Mouse (Mus musculus) lung, adult 2 months (tissue): ENCODE measurements around the gene Ino80. TPM values are rescaled to one million over a fixed set of nuclear protein-coding genes. Genes with fewer than 3 reads are reported as not detected.

Experiments used
- DNase-seq: peaks from one replicate; pipeline ENCODE4 v3.0.0; 2022
- H3K4me1 ChIP-seq: fragments of 200-500 bp; 2 replicates; pipeline ENCODE4 v1.6.1; 2011; ENCODE audit warnings: low read length; ENCODE audit not compliant: control insufficient read depth, insufficient read depth
- H3K4me3 ChIP-seq: fragments of 200-500 bp; replicated peaks from 2 replicates; pipeline ENCODE3; 2011; ENCODE audit warnings: low read depth, mild to moderate bottlenecking, control low read depth, low read length; ENCODE audit errors: extremely low read depth
- CTCF ChIP-seq: fragments of 200-500 bp; IDR thresholded peaks from 2 replicates; pipeline ENCODE4 v1.5.1; 2011; ENCODE audit warnings: mild to moderate bottlenecking, low read length, control low read depth; ENCODE audit not compliant: insufficient read depth
- POLR2A ChIP-seq: fragments of 200-500 bp; IDR thresholded peaks from 2 replicates; pipeline ENCODE4 v1.6.1; 2011; ENCODE audit warnings: low read depth, mild to moderate bottlenecking, control low read depth, low read length, borderline replicate concordance; ENCODE audit errors: extremely low read depth
- WGBS: fragments of 180-500 bp; shearing (Covaris S2); methylation state at CpG from one replicate; pipeline ENCODE4 v1.1.7; 2018; 5-methylcytosine and 5-hydroxymethylcytosine counted together
- polyA plus RNA-seq: library from polyadenylated mRNA; depleted of rRNA; stranded (reverse); fragments of >200 nt; gene quantifications from 2 replicates; pipeline ENCODE4 v1.2.3, GENCODE M21; 2012

The Ino80 gene
- polyA plus RNA-seq, 1 experiment, result 8.7 TPM

- Histone ChIP-seq H3K4me3 (peak overlapping the region; percentile 31), H3K4me1 (peaks cover 6% of the 10 kb centered on the region)
- TF ChIP-seq POLR2A (peak; percentile 21; the same call in 1 of the 2 replicates), CTCF (peak; percentile 59)
- peak; percentile 95 for DNase-seq
- WGBS, result 4% methylated on average over 60 of the region's 60 CpGs
Measured at GRCm38 (mm10) chr2:119337425-119338265, 139.8 kb downstream of the Ino80 start.

GRCm38 (mm10) chr2:119336470-119336869 is 141.0 kb downstream of the Ino80 start:
- Histone ChIP-seq H3K4me1 (peaks cover 6% of the 10 kb centered on the region), H3K4me3 (no peak overlapping the region)
- DNase-seq, result no peak
- TF ChIP-seq POLR2A (no peak), CTCF (no peak)
- 53% methylated on average over 10 of the region's 10 CpGs for WGBS

GRCm38 (mm10) chr2:119336002-119336401 is 141.5 kb downstream of the Ino80 start:
- DNase-seq, result no peak
- Histone ChIP-seq H3K4me3 (peak overlapping the region; percentile 11), H3K4me1 (peaks cover 6% of the 10 kb centered on the region)
- no peak for TF ChIP-seq CTCF
- TF ChIP-seq POLR2A, result no peak
- WGBS, result 37% methylated on average over 2 of the region's 2 CpGs

GRCm38 (mm10) chr2:119335535-119335934 is 142.0 kb downstream of the Ino80 start:
- TF ChIP-seq POLR2A (no peak), CTCF (no peak)
- 73% methylated on average over 1 of the region's 1 CpGs for WGBS
- Histone ChIP-seq H3K4me3 (no peak overlapping the region), H3K4me1 (peaks cover 7% of the 10 kb centered on the region)
- no peak for DNase-seq

- Histone ChIP-seq H3K4me1 (peaks cover 10% of the 10 kb centered on the region), H3K4me3 (peak overlapping the region; percentile 28)
- DNase-seq, result no peak
- 70% methylated on average over 7 of the region's 7 CpGs for WGBS
- no peak for TF ChIP-seq POLR2A
- TF ChIP-seq CTCF, result no peak
Measured at GRCm38 (mm10) chr2:119334964-119335525, 142.4 kb downstream of the Ino80 start.

GRCm38 (mm10) chr2:119334135-119334534 is 143.4 kb downstream of the Ino80 start:
- 35% methylated on average over 1 of the region's 1 CpGs for WGBS
- no peak for DNase-seq
- TF ChIP-seq POLR2A (no peak), CTCF (no peak)
- peaks cover 17% of the 10 kb centered on the region for H3K4me1 ChIP-seq
- no peak overlapping the region for H3K4me3 ChIP-seq

- TF ChIP-seq POLR2A, result no peak
- TF ChIP-seq CTCF, result no peak
- no peak for DNase-seq
- H3K4me3 ChIP-seq, result peak overlapping the region; percentile 50
- peaks cover 13% of the 10 kb centered on the region for H3K4me1 ChIP-seq
- 59% methylated on average over 24 of the region's 24 CpGs for WGBS
Measured at GRCm38 (mm10) chr2:119332177-119332661, 145.3 kb downstream of the Ino80 start.

GRCm38 (mm10) chr2:119330795-119331194 is 146.7 kb downstream of the Ino80 start:
- peak overlapping the region; percentile 45 for H3K4me3 ChIP-seq
- peaks cover 11% of the 10 kb centered on the region for H3K4me1 ChIP-seq
- 79% methylated on average over 8 of the region's 8 CpGs for WGBS
- no peak for TF ChIP-seq POLR2A
- no peak for TF ChIP-seq CTCF
- DNase-seq, result no peak

- TF ChIP-seq POLR2A, result no peak
- TF ChIP-seq CTCF, result no peak
- DNase-seq, result no peak
- peak overlapping the region; percentile 44 for H3K4me3 ChIP-seq
- 37% methylated on average over 3 of the region's 3 CpGs for WGBS
- peaks cover 20% of the 10 kb centered on the region for H3K4me1 ChIP-seq
Measured at GRCm38 (mm10) chr2:119329123-119329817, 148.2 kb downstream of the Ino80 start.

GRCm38 (mm10) chr2:119328546-119328945 is 148.9 kb downstream of the Ino80 start:
- Histone ChIP-seq H3K4me1 (peaks cover 20% of the 10 kb centered on the region), H3K4me3 (peak overlapping the region; percentile 66)
- no peak for DNase-seq
- TF ChIP-seq CTCF (no peak), POLR2A (no peak)
- WGBS, result 32% methylated on average over 5 of the region's 5 CpGs
